Mouse (Mus musculus): ENCODE measurements around the gene Magi1.

GRCm38 (mm10) chr6:93871516-93871915, 412.2 kb downstream of the Magi1 start:
- TF ChIP-seq RCOR1 (IDR thresholded peaks at IDR 0.05; ENCODE audit: low read depth, low read length) (no peak), TAL1 (IDR thresholded peaks at IDR 0.05; ENCODE audit: low read length) (no peak), ZC3H11A (IDR thresholded peaks at IDR 0.05; ENCODE audit: low read depth, low read length) (no peak), BHLHE40 (IDR thresholded peaks at IDR 0.05; ENCODE audit: borderline replicate concordance, low read depth, low read length) (no peak), ZKSCAN1 (IDR thresholded peaks at IDR 0.05; ENCODE audit: low read depth, low read length) (no peak), USF1 (IDR thresholded peaks at IDR 0.05; ENCODE audit: low read depth, low read length) (no peak)

Data from MEL (cell line).